Mouse (Mus musculus): ENCODE results near the gene Kctd11. TPM values are rescaled to one million over a fixed set of nuclear protein-coding genes. Genes with fewer than 3 reads are reported as not detected.

Kctd11 gene
- polyA plus RNA-seq, 1 experiment from 2014 or later: 1.0 TPM

DNA sequence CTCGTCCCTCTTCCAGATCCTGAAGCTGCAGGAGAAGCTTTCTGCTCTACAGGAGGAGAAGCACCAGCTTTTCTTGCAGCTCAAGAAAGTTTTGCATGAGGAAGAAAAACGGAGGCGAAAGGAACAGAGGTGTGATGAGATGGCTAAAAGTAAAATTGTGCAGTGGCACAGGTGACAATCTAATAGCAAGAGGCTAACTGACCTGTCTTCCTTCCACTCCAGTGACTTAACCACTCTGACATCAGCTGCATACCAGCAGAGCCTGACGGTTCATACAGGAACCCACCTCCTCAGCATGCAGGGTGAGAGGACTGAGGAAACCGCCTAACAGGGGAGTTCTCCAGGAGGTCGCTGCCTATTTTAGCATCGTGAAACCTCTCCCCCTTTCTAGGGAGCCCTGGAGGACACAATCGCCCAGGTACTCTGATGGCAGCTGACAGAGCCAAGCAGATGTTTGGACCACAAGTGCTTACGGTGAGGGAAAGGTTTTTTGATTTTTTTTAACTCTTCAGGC lies 33.8 kb upstream of the Kctd11 start:
- DNase-seq: no peak

DNA sequence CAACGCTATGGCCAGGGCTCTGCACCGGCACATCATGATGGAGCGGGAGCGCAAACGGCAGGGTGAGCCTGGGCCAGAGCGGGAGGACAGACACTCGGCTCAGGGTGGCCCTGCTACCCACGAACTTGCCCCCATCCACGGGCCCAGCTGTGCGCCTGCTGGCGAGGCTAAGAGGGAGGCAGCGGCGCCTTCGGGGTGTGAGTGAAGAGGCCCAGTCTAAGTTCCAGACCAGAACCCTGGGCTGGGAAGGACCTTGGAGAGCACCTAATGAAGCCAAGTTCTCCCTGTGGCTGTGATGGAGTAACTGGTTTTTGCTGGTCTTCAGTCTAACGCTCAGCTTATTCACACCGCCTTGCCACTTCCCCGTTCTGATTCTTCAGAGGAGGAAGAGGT lies 33.2 kb upstream of the Kctd11 start:
- Histone ChIP-seq H3K36me3 (ENCODE audit: control insufficient read depth, insufficient read depth, low read length) (peaks cover 85% of the 10 kb centered on the region), H3K9ac (replicated peaks; ENCODE audit: low read length) (peak overlapping the region; percentile 82), H3K27me3 (ENCODE audit: control insufficient read depth, insufficient read depth, low read length) (no peaks in the 10 kb centered on the region), H3K4me3 (replicated peaks; ENCODE audit: low read depth, low read length) (peak overlapping the region; percentile 80), H3K4me2 (ENCODE audit: low read length) (peak overlapping the region; percentile 99), H3K27ac (replicated peaks; ENCODE audit: low read depth, low read length) (peak overlapping the region; percentile 90), H3K9me3 (ENCODE audit: control insufficient read depth, low read length) (no peaks in the 10 kb centered on the region), H3K4me1 (ENCODE audit: control insufficient read depth, insufficient read depth, low read length) (peaks cover 18% of the 10 kb centered on the region)
- ATAC-seq (ENCODE audit: low FRiP score, low TSS enrichment): no peak; the same call in 1 of the 2 replicates
- no peak for DNase-seq
- 4% methylated on average over 17 of the region's 17 CpGs for WGBS

More for the DNA sequence above, 33.8 kb upstream of the Kctd11 start:
- peaks cover 79% of the 10 kb centered on the region for H3K36me3 ChIP-seq (ENCODE audit: control insufficient read depth, insufficient read depth, low read length)
- H3K4me1 ChIP-seq (ENCODE audit: control insufficient read depth, insufficient read depth, low read length): peaks cover 21% of the 10 kb centered on the region
- WGBS: 43% methylated on average over 9 of the region's 9 CpGs
- no peaks in the 10 kb centered on the region for H3K27me3 ChIP-seq (ENCODE audit: control insufficient read depth, insufficient read depth, low read length)
- peak overlapping the region; percentile 99 for H3K4me2 ChIP-seq (ENCODE audit: low read length)
- H3K27ac ChIP-seq (replicated peaks; ENCODE audit: low read depth, low read length): no peak overlapping the region
- peak overlapping the region; percentile 82; the same call in 1 of the 2 replicates for H3K9ac ChIP-seq (replicated peaks; ENCODE audit: low read length)
- peak overlapping the region; percentile 80 for H3K4me3 ChIP-seq (replicated peaks; ENCODE audit: low read depth, low read length)
- no peak for ATAC-seq (ENCODE audit: low FRiP score, low TSS enrichment)
- H3K9me3 ChIP-seq (ENCODE audit: control insufficient read depth, low read length): no peaks in the 10 kb centered on the region

DNA sequence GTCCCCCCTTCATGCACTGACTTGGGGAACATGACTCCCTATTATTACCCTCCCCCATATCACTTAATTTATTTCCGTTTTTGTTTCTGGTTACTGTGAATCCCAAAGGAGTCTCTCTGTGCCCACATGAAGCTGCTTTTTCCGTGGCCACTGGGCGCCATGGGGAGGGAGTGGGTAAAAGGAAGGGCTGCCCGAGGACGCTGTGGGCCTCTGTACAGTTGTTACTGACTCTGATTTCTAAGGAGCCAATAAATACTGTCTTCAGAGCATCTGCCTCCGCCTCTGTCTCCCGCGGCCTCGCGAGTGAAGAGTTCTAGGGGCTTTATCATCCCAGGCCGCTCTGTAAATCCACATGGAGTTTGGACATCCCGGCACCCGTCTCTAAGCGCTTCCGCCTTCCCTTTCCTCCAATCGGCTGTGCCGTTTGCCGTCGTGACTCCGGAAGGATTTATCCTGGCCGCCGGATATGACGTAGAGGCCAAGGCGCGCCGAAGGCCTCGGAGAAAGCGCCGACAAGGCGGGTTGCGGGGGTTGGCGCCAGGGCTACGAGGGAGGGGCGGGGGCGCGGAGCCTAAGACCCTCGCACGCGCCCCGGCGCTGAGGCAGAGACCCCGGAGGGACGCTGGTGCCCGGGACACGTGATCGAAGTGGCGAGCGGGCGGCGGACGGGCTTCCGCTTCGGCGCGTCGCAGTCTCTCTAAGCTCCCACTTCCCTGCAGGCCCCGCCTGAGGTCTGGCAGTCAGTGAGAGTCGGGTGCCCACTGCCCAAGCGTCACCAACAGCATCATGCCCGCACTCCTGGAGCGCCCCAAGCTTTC lies 32.6 kb upstream of the Kctd11 start, which contains the start of gene Gps2:
Gene Gps2, plus strand, starts transcription at position 335 of the 818 bp plus-strand sequence.
- H3K4me3 ChIP-seq (replicated peaks; ENCODE audit: low read depth, low read length): peak within 1 kb of the TSS; percentile 80
- no peaks in the 10 kb centered on the region for H3K9me3 ChIP-seq (ENCODE audit: control insufficient read depth, low read length)
- peaks cover 88% of the 10 kb centered on the region for H3K36me3 ChIP-seq (ENCODE audit: control insufficient read depth, insufficient read depth, low read length)
- H3K9ac ChIP-seq (replicated peaks; ENCODE audit: low read length): peak within 1 kb of the TSS; percentile 82
- WGBS: 1% methylated on average over 55 of the region's 61 CpGs
- no peaks in the 10 kb centered on the region for H3K27me3 ChIP-seq (ENCODE audit: control insufficient read depth, insufficient read depth, low read length)
- H3K4me1 ChIP-seq (ENCODE audit: control insufficient read depth, insufficient read depth, low read length): peaks cover 17% of the 10 kb centered on the region
- peak within 1 kb of the TSS; percentile 90 for H3K27ac ChIP-seq (replicated peaks; ENCODE audit: low read depth, low read length)
- DNase-seq: peak; percentile 97
- peak within 1 kb of the TSS; percentile 99 for H3K4me2 ChIP-seq (ENCODE audit: low read length)
- peak; percentile 93 for ATAC-seq (ENCODE audit: low FRiP score, low TSS enrichment)

DNA sequence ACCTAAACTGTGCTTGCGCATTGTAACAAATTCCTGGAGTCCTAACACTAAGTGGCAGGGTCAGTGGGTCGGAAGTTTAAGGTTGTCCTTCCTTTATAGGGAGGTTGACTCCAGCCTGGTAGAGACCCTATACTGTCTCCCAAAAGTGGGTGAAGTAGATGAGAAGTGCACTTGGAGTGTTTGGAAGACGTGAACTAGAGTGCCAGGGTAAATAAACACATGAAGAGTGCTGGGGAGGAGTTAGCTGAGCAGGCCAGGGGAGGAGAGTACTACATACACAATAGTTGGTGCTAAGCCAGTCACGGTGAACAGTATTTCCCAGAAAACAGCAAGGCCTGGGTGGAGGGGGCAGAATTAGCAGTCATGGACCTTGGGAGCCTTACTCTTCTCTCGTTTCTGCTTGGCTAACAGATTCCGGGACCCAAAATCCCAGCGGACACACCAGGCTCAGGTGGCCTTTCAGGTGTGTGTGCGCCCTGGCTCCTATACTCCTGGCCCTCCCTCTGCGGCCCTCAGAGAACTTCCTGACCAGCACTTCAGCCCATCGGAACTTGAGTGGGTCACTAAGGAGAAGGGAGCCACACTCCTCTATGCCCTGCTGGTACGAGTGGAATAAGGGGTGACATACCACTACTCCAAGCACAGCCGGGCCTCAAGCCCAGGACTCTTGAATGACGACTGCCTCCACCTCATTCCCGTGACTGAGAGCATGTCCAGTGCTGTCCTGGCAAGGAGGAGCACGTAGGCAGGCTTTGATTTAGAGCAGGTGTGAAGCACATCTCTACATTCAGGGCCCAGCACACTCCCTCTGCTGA lies 31.7 kb upstream of the Kctd11 start:
- Histone ChIP-seq H3K4me2 (ENCODE audit: low read length) (peak overlapping the region; percentile 99), H3K4me1 (ENCODE audit: control insufficient read depth, insufficient read depth, low read length) (peaks cover 17% of the 10 kb centered on the region), H3K27ac (replicated peaks; ENCODE audit: low read depth, low read length) (peak overlapping the region; percentile 90; the same call in 1 of the 2 replicates), H3K4me3 (replicated peaks; ENCODE audit: low read depth, low read length) (peak overlapping the region; percentile 80; the same call in 1 of the 2 replicates), H3K36me3 (ENCODE audit: control insufficient read depth, insufficient read depth, low read length) (peaks cover 88% of the 10 kb centered on the region), H3K9ac (replicated peaks; ENCODE audit: low read length) (peak overlapping the region; percentile 82; the same call in 1 of the 2 replicates), H3K27me3 (ENCODE audit: control insufficient read depth, insufficient read depth, low read length) (no peaks in the 10 kb centered on the region), H3K9me3 (ENCODE audit: control insufficient read depth, low read length) (no peaks in the 10 kb centered on the region)
- 79% methylated on average over 15 of the region's 15 CpGs for WGBS
- DNase-seq (no peak), ATAC-seq (ENCODE audit: low FRiP score, low TSS enrichment) (peak; percentile 26; the same call in 1 of the 2 replicates)

DNA sequence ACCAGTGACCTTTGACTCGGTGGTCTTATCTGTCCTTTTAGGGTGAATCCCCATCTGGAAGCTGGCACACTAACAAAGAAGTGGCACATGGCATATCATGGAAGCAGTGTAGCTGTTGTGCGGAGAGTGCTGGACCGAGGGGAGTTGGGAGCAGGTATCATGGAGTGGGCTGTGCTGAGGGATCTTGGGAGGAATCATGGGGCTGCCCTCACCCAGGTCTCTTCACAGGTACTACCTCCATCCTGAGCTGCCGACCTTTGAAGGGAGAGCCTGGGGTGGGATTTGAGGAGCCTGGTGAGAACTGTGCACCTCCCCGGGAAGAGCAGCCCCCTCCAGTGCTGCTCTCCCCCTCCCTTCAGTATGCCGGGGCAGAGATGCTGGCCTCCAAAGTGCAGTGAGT lies 30.5 kb upstream of the Kctd11 start:
- no peaks in the 10 kb centered on the region for H3K9me3 ChIP-seq (ENCODE audit: control insufficient read depth, low read length)
- H3K27ac ChIP-seq (replicated peaks; ENCODE audit: low read depth, low read length): no peak overlapping the region
- H3K27me3 ChIP-seq (ENCODE audit: control insufficient read depth, insufficient read depth, low read length): no peaks in the 10 kb centered on the region
- no peak overlapping the region for H3K4me2 ChIP-seq (ENCODE audit: low read length)
- no peak overlapping the region for H3K4me3 ChIP-seq (replicated peaks; ENCODE audit: low read depth, low read length)
- peaks cover 17% of the 10 kb centered on the region for H3K4me1 ChIP-seq (ENCODE audit: control insufficient read depth, insufficient read depth, low read length)
- no peak for ATAC-seq (ENCODE audit: low FRiP score, low TSS enrichment)
- DNase-seq: no peak
- no peak overlapping the region for H3K9ac ChIP-seq (replicated peaks; ENCODE audit: low read length)
- H3K36me3 ChIP-seq (ENCODE audit: control insufficient read depth, insufficient read depth, low read length): peaks cover 88% of the 10 kb centered on the region
- WGBS: 91% methylated on average over 6 of the region's 6 CpGs

DNA sequence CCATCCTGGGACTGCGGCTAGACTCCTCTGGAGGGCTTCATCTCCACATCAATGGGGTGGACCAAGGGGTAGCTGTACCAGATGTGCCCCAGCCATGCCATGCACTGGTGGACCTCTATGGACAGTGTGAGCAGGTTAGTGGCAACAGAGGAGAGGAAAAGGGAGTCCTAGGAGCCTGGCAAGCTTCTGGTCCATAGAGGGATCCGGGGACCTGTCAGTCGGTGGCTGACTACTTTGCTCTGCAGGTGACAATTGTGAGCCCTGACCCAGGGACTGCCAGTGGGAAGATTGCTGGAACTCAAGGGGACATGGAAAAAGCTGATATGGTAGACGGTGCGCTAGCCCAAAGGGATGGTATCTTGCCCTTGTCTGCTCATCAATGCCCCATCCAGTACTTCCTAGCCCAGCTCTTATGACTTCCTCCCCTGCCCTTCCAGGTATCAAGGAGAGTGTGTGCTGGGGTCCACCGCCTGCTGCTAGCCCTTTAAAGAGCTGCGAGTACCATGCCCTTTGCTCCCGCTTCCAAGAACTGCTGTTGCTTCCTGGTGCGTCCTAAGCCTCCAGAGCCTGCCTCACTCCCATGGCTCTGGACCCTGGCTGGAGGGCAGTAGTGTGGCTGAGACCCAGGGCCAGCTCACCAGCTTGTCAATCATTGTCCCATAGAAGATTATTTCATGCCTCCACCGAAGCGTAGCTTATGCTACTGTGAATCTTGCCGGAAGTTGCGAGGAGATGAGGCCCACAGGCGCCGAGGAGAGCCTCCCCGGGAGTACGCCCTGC lies 29.8 kb upstream of the Kctd11 start:
- no peak overlapping the region for H3K27ac ChIP-seq (replicated peaks; ENCODE audit: low read depth, low read length)
- peaks cover 88% of the 10 kb centered on the region for H3K36me3 ChIP-seq (ENCODE audit: control insufficient read depth, insufficient read depth, low read length)
- H3K9me3 ChIP-seq (ENCODE audit: control insufficient read depth, low read length): no peaks in the 10 kb centered on the region
- DNase-seq (no peak), ATAC-seq (ENCODE audit: low FRiP score, low TSS enrichment) (no peak)
- WGBS: 94% methylated on average over 17 of the region's 17 CpGs
- H3K4me2 ChIP-seq (ENCODE audit: low read length): no peak overlapping the region
- H3K4me1 ChIP-seq (ENCODE audit: control insufficient read depth, insufficient read depth, low read length): peaks cover 17% of the 10 kb centered on the region
- H3K27me3 ChIP-seq (ENCODE audit: control insufficient read depth, insufficient read depth, low read length): no peaks in the 10 kb centered on the region
- H3K4me3 ChIP-seq (replicated peaks; ENCODE audit: low read depth, low read length): no peak overlapping the region
- H3K9ac ChIP-seq (replicated peaks; ENCODE audit: low read length): no peak overlapping the region

DNA sequence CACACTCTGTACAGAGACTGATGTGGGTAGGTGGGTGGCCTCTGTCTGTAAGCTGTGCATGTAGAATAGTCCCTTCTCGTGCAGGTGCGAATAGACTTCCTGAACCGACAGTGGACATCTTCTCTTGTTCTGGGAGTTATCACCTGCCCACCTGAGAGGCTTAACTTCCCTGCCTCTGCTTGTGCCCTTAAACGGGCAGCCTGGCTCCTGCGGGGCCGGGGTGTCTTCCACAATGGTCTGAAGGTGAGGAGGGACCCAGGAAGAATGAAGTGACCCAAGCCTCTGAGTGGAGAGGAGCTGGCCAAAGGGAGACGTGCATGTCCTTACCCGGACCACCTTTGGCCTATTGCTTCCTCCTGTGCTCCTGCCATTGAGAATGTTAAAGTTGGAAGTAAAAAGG lies 29.0 kb upstream of the Kctd11 start:
- H3K4me3 ChIP-seq (replicated peaks; ENCODE audit: low read depth, low read length): no peak overlapping the region
- H3K9me3 ChIP-seq (ENCODE audit: control insufficient read depth, low read length): no peaks in the 10 kb centered on the region
- H3K36me3 ChIP-seq (ENCODE audit: control insufficient read depth, insufficient read depth, low read length): peaks cover 88% of the 10 kb centered on the region
- DNase-seq: no peak
- 93% methylated on average over 8 of the region's 8 CpGs for WGBS
- H3K9ac ChIP-seq (replicated peaks; ENCODE audit: low read length): no peak overlapping the region
- H3K4me2 ChIP-seq (ENCODE audit: low read length): no peak overlapping the region
- no peak overlapping the region for H3K27ac ChIP-seq (replicated peaks; ENCODE audit: low read depth, low read length)
- peaks cover 14% of the 10 kb centered on the region for H3K4me1 ChIP-seq (ENCODE audit: control insufficient read depth, insufficient read depth, low read length)
- ATAC-seq (ENCODE audit: low FRiP score, low TSS enrichment): no peak
- no peaks in the 10 kb centered on the region for H3K27me3 ChIP-seq (ENCODE audit: control insufficient read depth, insufficient read depth, low read length)

DNA sequence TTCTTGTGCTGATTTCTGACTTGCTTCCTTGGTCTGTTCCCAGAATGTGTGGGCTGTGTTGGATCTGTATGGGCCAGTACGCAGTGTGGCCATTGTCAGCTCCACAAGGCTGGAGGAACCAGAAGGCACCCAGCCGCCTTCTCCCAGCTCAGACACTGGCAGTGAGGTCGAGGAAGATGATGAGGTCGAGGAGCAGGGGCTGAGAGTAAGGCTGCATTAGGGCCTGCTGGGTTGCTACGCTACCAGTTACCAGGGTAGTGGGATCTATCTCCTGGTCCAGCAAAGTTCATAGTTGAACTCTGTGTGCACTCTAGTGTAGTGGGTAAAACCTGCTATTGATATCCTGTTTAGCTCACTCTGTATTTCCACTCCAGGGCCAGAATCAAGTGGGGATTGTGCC lies 28.0 kb upstream of the Kctd11 start:
- Histone ChIP-seq H3K27ac (replicated peaks; ENCODE audit: low read depth, low read length) (no peak overlapping the region), H3K4me3 (replicated peaks; ENCODE audit: low read depth, low read length) (no peak overlapping the region), H3K4me1 (ENCODE audit: control insufficient read depth, insufficient read depth, low read length) (peaks cover 5% of the 10 kb centered on the region; the same call in 1 of the 2 replicates), H3K27me3 (ENCODE audit: control insufficient read depth, insufficient read depth, low read length) (no peaks in the 10 kb centered on the region), H3K36me3 (ENCODE audit: control insufficient read depth, insufficient read depth, low read length) (peaks cover 93% of the 10 kb centered on the region), H3K9me3 (ENCODE audit: control insufficient read depth, low read length) (no peaks in the 10 kb centered on the region), H3K4me2 (ENCODE audit: low read length) (no peak overlapping the region), H3K9ac (replicated peaks; ENCODE audit: low read length) (no peak overlapping the region)
- DNase-seq (no peak), ATAC-seq (ENCODE audit: low FRiP score, low TSS enrichment) (no peak)
- WGBS: 88% methylated on average over 5 of the region's 5 CpGs
